Mouse (Mus musculus) kidney, adult 11 months (tissue): ENCODE measurements at regions not wholly inside any gene's neighbourhood (a gene's known extent, or its start where the extent isn't known, plus 50 kb on each side); places are given as distances from the start of the nearest gene placed in this dataset.
A peak's percentile ranks its signal among the peaks of the same experiment; 100 is the strongest.

Experiments used
- DNase-seq: peaks from one replicate; pipeline ENCODE4 v3.0.0; 2022

- no peak for DNase-seq
These were observed 61.6 kb downstream of the Spesp1 start for GRCm38 (mm10) chr9:62220451-62220850.

- no peak for DNase-seq
These were observed 66.7 kb downstream of the Spesp1 start for GRCm38 (mm10) chr9:62215151-62215859.

GRCm38 (mm10) chr9:62214546-62214945 lies 67.5 kb downstream of the Spesp1 start:
- DNase-seq, result no peak

GRCm38 (mm10) chr9:62212615-62213014 lies 69.4 kb downstream of the Spesp1 start:
- DNase-seq, result no peak

- DNase-seq, result no peak
These were observed 71.2 kb downstream of the Spesp1 start for GRCm38 (mm10) chr9:62210815-62211214.

GRCm38 (mm10) chr9:62208436-62208835 lies 73.6 kb downstream of the Spesp1 start:
- no peak for DNase-seq

GRCm38 (mm10) chr9:62205264-62205663 lies 76.7 kb downstream of the Spesp1 start:
- peak; percentile 9 for DNase-seq

GRCm38 (mm10) chr9:62203556-62203955 lies 78.5 kb downstream of the Spesp1 start:
- DNase-seq, result no peak

GRCm38 (mm10) chr9:62202331-62202730 lies 79.7 kb downstream of the Spesp1 start:
- DNase-seq, result no peak

GRCm38 (mm10) chr9:62197486-62197885 lies 75.0 kb upstream of the Glce start:
- no peak for DNase-seq

GRCm38 (mm10) chr9:62192424-62192892 lies 70.0 kb upstream of the Glce start:
- no peak for DNase-seq

GRCm38 (mm10) chr9:62190474-62190873 lies 68.0 kb upstream of the Glce start:
- no peak for DNase-seq

- no peak for DNase-seq
These were observed 66.4 kb upstream of the Glce start for GRCm38 (mm10) chr9:62188835-62189234.

GRCm38 (mm10) chr9:62188379-62188778 lies 65.9 kb upstream of the Glce start:
- DNase-seq, result no peak

- DNase-seq, result no peak
These were observed 64.4 kb upstream of the Glce start for GRCm38 (mm10) chr9:62186886-62187285.

GRCm38 (mm10) chr9:62185516-62186280 lies 63.2 kb upstream of the Glce start:
- DNase-seq, result no peak

GRCm38 (mm10) chr9:62181182-62181830 lies 58.9 kb upstream of the Glce start:
- no peak for DNase-seq

- DNase-seq, result no peak
These were observed 58.2 kb upstream of the Glce start for GRCm38 (mm10) chr9:62180456-62181181.

GRCm38 (mm10) chr9:62174651-62175050 lies 52.2 kb upstream of the Glce start:
- no peak for DNase-seq
